Mouse (Mus musculus) left cerebral cortex, adult 8-10 months (tissue): Measurements from ENCODE around the gene Gm49353. TPM values are rescaled to one million over a fixed set of nuclear protein-coding genes. Genes with fewer than 3 reads are reported as not detected.

ENCODE experiments used
- total RNA-seq, 4 experiments: library from RNA; stranded (reverse); gene quantifications; 2 replicates each; pipeline ENCODE4 v1.2.4; 2022

Gene Gm49353
- total RNA-seq, 4 experiments from 2014 or later, result 13.3 to 27.1 (median 23.4) TPM

Other genes with a start within 250 kb of the Gm49353 start
- not detected for gene 2310057J18Rik, start 212.7 kb upstream of the Gm49353 start, total RNA-seq
- 100 to 1,000 TPM; 122 to 143 (median 135) TPM for gene Soga3, start 55.1 kb upstream of the Gm49353 start, total RNA-seq
- gene 9330159F19Rik, start 12.7 kb downstream of the Gm49353 start, total RNA-seq, result 10 to 100 TPM; 56.1 to 72.4 (median 61.3) TPM
- gene Echdc1, start 114.2 kb downstream of the Gm49353 start, total RNA-seq, result 10 to 100 TPM; 27.7 to 38.2 (median 31.8) TPM
- 10 to 100 TPM; 85.8 to 94.5 (median 89.2) TPM for gene Rnf146, start 163.5 kb downstream of the Gm49353 start, total RNA-seq